Mouse (Mus musculus) heart, adult 2 months (tissue): ENCODE measurements around the gene Theg. TPM values are rescaled to one million over a fixed set of nuclear protein-coding genes. Genes with fewer than 3 reads are reported as not detected.

Source experiments
- DNase-seq, 2 experiments: peaks; one replicate each; pipeline ENCODE4 v3.0.0; 2021
- H3K27ac ChIP-seq: fragments of 200-600 bp; 2 replicates; pipeline ENCODE4 v1.8.1; 2022
- H3K27me3 ChIP-seq: fragments of 200-500 bp; 2 replicates; pipeline ENCODE4 v1.6.1; 2012; ENCODE audit warnings: mild to moderate bottlenecking, low read length, inconsistent platforms, mixed read lengths; ENCODE audit not compliant: control insufficient read depth, insufficient read depth
- H3K36me3 ChIP-seq: fragments of 200-500 bp; 2 replicates; pipeline ENCODE4 v1.6.1; 2012; ENCODE audit warnings: low read length, inconsistent platforms; ENCODE audit not compliant: control insufficient read depth, insufficient read depth
- H3K4me1 ChIP-seq: fragments of 200-500 bp; 2 replicates; pipeline ENCODE4 v1.6.1; 2011; ENCODE audit warnings: low read length; ENCODE audit not compliant: control insufficient read depth, insufficient read depth
- H3K4me3 ChIP-seq: fragments of 200-600 bp; 2 replicates; pipeline ENCODE4 v1.8.1; 2022
- H3K79me2 ChIP-seq: fragments of 200-500 bp; replicated peaks from 2 replicates; pipeline ENCODE4 v1.6.1; 2012; ENCODE audit warnings: mild to moderate bottlenecking, inconsistent platforms, low read length, moderate library complexity, mixed read lengths; ENCODE audit not compliant: control insufficient read depth, insufficient read depth
- H3K9ac ChIP-seq: fragments of 200-500 bp; 2 replicates; pipeline ENCODE4 v1.6.1; 2012; ENCODE audit warnings: low read depth, mild to moderate bottlenecking, control low read depth, inconsistent platforms, low read length, mixed read lengths
- CTCF ChIP-seq: fragments of 200-600 bp; IDR thresholded peaks from 2 replicates; pipeline ENCODE4 v1.8.1; 2022; ENCODE audit warnings: antibody characterized with exemption, mild to moderate bottlenecking, moderate library complexity
- EP300 ChIP-seq: fragments of 200-500 bp; IDR thresholded peaks from 2 replicates; pipeline ENCODE4 v1.6.1; 2011; ENCODE audit warnings: low read depth, low read length, control low read depth; ENCODE audit not compliant: insufficient read depth
- POLR2A ChIP-seq: fragments of 200-500 bp; IDR thresholded peaks from 2 replicates; pipeline ENCODE4 v1.6.1; 2011; ENCODE audit warnings: mild to moderate bottlenecking, low read depth, low read length, control low read depth; ENCODE audit not compliant: insufficient read depth
- WGBS: fragments of 180-500 bp; shearing (Covaris S2); methylation state at CpG from one replicate; pipeline ENCODE4 v1.1.7; 2018; 5-methylcytosine and 5-hydroxymethylcytosine counted together
- intact Hi-C: fragments of 180-260 bp; cut with DNase I; formaldehyde crosslinking; loops from one replicate; pipeline ENCODE4 v1.15.1; 2025
- long read RNA-seq: library from polyadenylated mRNA; stranded (forward); transcript quantifications from one replicate; pipeline ENCODE4 v2.0.0, GENCODE M21; 2021
- polyA plus RNA-seq: library from polyadenylated mRNA; depleted of rRNA; stranded (reverse); fragments of >200 nt; gene quantifications from 2 replicates; pipeline ENCODE4 v1.2.3, GENCODE M21; 2012; rRNA removed
- total RNA-seq, 2 experiments: library from RNA; stranded (reverse); gene quantifications; 2 replicates each; pipeline ENCODE4 v1.2.3; 2021

Gene Theg
- total RNA-seq (not detected), polyA plus RNA-seq (0.10 TPM in 1 of 2 replicates, not detected in the other)
- long read RNA-seq, result 0 reads

DNA sequence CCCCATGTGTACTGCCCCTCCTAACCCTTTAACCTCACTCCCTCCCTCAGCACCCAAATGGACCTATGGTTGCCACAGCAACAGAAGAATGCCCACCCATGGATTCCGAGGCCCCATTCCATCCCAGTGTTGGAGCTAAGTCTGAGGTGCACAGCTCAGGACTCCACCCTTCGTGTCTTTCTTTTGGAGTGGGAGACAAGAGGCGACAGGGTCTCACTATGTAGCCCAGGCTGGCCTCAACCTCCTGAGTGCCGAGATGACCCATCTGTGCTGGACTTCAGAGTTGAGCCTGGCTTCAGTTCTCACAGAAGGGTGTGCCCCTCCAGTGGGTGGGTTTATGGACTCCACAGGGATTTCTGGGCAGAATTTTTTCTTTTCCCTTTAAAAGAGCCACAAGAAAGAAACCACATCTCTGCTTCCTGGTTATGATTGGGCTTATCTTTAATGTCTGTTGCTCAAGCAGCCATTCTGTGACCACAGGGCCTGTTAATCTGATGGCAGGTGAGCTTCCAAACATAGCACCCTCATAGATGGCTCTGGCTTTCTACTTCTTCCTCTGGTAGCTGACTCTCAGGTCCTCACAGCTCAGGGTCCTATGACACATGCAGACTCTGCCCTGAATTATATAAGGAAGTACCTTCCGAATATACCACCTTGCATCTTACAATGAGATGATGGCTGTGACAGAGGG lies at the start of gene Theg:
Theg (minus strand) TSS at position 271 of the 691 bp plus-strand sequence.
- H3K9ac ChIP-seq, result no peak within 1 kb of the TSS
- H3K4me3 ChIP-seq, result no peak within 1 kb of the TSS
- H3K27ac ChIP-seq, result no peak within 1 kb of the TSS
- DNase-seq, result peak in 1 of 2 experiments; percentile 9
- H3K79me2 ChIP-seq, result no peaks in the 10 kb centered on the region
- H3K27me3 ChIP-seq, result no peaks in the 10 kb centered on the region
- WGBS, result 77% methylated on average over 5 of the region's 5 CpGs
- no peaks in the 10 kb centered on the region for H3K36me3 ChIP-seq
- TF ChIP-seq CTCF (no peak), EP300 (no peak), POLR2A (no peak)
- intact Hi-C loops, result no loop called here
- no peaks in the 10 kb centered on the region for H3K4me1 ChIP-seq

DNA sequence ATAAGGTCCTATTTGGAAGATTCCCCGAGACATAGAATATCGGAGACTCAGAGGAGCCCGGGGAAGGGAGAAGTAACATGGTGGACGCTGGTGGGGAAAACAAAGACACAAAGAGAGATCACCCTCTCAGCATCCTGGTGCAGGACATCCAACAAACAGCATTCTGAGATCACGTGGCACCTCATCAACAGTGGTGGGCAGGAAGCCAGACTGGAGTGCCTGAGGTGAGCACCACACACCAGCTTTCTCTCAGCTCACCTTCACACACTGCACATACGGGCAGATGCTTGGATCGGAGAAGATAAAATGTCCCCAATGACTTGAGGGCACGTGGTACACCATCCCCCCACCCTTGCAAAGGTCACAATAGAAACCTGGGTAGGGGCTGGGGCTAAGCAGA lies 49.2 kb upstream of the Theg start:
- Histone ChIP-seq H3K9ac (no peak overlapping the region), H3K4me1 (peaks cover 1% of the 10 kb centered on the region; the same call in 1 of the 2 replicates), H3K36me3 (no peaks in the 10 kb centered on the region), H3K79me2 (no peaks in the 10 kb centered on the region), H3K27me3 (no peaks in the 10 kb centered on the region; the same call in 1 of the 2 replicates), H3K27ac (no peak overlapping the region), H3K4me3 (no peak overlapping the region)
- DNase-seq, result no peak
- WGBS, result 87% methylated on average over 8 of the region's 8 CpGs
- intact Hi-C loops, result no loop called here
- no peak for TF ChIP-seq EP300
- no peak for TF ChIP-seq CTCF
- TF ChIP-seq POLR2A, result no peak

DNA sequence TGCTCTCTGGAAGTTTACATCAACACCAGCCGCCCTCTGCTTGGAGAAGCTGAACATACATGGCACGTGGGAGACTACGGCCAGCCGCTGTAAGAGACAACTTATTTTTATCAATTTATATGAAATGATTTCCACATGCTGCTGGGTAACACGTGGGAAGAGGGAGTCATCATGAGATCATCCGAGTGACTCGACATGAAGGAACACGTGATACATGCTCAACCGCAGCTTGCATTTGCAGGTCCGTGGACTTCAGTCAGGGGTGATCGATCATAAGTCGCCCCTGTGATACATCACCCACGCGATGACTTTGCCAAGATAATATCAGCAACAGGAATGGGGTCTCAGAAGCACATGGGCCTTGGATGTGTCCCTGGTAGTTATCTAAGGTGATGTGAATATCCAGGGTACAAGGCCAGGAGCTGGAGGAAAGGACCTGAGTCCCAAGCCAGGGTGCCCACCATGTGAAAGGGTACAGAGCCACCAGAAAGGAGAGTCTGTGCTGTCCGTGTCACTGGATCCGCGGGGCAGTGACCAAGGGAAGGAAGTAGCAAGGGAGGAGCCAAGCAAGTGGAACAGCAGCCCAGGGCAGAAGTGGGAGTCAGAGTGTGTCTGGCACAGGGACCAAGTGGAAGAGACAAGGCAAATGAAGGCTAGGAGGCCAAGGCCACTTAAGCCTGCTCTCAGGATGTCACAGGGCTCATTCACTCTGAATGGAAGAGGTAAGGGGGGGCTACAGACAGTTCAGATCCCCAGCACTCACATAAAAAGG lies 46.1 kb upstream of the Theg start:
- intact Hi-C loops, result no loop called here
- Histone ChIP-seq H3K4me1 (peaks cover 1% of the 10 kb centered on the region; the same call in 1 of the 2 replicates), H3K27me3 (no peaks in the 10 kb centered on the region; the same call in 1 of the 2 replicates), H3K27ac (no peak overlapping the region), H3K9ac (no peak overlapping the region), H3K36me3 (no peaks in the 10 kb centered on the region), H3K4me3 (no peak overlapping the region), H3K79me2 (no peaks in the 10 kb centered on the region)
- no peak for DNase-seq
- TF ChIP-seq EP300, result no peak
- no peak for TF ChIP-seq POLR2A
- no peak for TF ChIP-seq CTCF
- 66% methylated on average over 17 of the region's 17 CpGs for WGBS

DNA sequence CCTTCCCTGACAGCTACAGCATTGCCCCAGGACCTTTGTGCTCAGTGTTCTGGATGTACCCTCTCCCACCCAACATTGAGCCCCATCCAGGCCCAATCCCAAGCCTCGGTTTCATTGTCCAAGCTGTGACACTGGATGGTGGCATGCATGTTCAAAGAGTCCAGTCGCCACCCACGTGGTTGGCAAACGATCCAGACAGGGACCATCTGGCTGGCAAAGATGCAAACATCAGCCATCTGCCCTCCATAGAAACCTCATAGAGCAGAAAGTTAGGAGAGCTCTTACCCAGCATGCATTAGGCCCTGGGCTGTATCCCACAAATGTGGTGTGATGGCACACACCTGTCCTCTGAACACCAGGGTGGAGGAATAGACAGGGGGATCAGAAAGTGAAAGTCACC lies 44.3 kb upstream of the Theg start:
- no peak for DNase-seq
- Histone ChIP-seq H3K4me3 (no peak overlapping the region), H3K4me1 (peaks cover 1% of the 10 kb centered on the region; the same call in 1 of the 2 replicates), H3K36me3 (no peaks in the 10 kb centered on the region), H3K27ac (no peak overlapping the region), H3K9ac (no peak overlapping the region), H3K27me3 (no peaks in the 10 kb centered on the region), H3K79me2 (no peaks in the 10 kb centered on the region)
- TF ChIP-seq POLR2A (no peak), CTCF (no peak)
- intact Hi-C loops, result no loop called here
- WGBS, result 82% methylated on average over 4 of the region's 4 CpGs

DNA sequence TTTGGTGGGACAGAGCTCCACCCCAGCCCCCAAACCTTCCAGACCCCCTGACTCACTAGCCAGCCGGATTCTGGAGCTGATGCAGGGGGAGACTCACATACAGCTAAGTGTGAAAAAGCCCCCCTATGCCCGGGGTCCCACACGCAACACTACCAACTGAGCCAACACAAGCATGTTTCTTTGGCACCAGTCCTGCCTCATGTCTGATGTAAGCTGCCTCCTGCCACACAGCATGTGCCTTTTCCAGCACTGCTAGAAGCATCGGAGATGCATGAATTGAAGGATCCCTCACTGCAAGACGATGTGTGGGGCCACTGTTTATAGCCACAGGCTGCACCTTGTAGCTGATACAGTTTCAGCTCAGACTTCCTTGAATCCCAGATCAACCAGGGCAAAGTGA lies 41.2 kb upstream of the Theg start:
- no peak overlapping the region for H3K9ac ChIP-seq
- H3K36me3 ChIP-seq, result no peaks in the 10 kb centered on the region
- no peaks in the 10 kb centered on the region for H3K4me1 ChIP-seq
- TF ChIP-seq POLR2A (no peak), CTCF (no peak), EP300 (no peak)
- no peak overlapping the region for H3K27ac ChIP-seq
- no peak for DNase-seq
- no peak overlapping the region for H3K4me3 ChIP-seq
- H3K27me3 ChIP-seq, result no peaks in the 10 kb centered on the region
- WGBS, result 82% methylated on average over 5 of the region's 5 CpGs
- intact Hi-C loops, result no loop called here
- H3K79me2 ChIP-seq, result no peaks in the 10 kb centered on the region

DNA sequence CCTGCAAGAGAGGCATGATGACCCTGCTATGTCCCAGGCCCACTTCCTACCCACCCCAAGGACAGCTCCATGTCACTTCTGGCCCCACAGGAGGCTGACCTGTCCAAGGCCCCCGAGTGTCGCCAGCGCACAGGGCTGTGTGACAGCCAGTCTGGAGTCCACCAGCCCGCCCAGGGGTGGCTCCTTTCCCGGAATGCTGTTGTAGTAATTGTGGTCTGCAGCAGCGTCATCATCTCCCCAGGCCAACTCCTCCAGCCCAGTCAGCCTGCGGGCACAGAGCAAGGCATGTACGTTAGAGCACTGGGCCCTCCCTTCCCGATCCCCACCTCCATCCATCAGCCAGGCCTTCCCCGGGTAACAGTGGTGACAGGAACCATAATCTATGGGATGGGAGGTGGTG lies 39.0 kb upstream of the Theg start:
- H3K36me3 ChIP-seq, result no peaks in the 10 kb centered on the region
- intact Hi-C loops, result no loop called here
- H3K27ac ChIP-seq, result no peak overlapping the region
- no peak overlapping the region for H3K4me3 ChIP-seq
- no peaks in the 10 kb centered on the region for H3K79me2 ChIP-seq
- H3K27me3 ChIP-seq, result no peaks in the 10 kb centered on the region
- TF ChIP-seq EP300, result no peak
- TF ChIP-seq CTCF, result no peak
- no peak for TF ChIP-seq POLR2A
- no peak overlapping the region for H3K9ac ChIP-seq
- WGBS, result 81% methylated on average over 10 of the region's 10 CpGs
- DNase-seq, result no peak
- H3K4me1 ChIP-seq, result no peaks in the 10 kb centered on the region
